Mouse (Mus musculus): Measurements from ENCODE around the gene Mphosph6. TPM values are rescaled to one million over a fixed set of nuclear protein-coding genes. Genes with fewer than 3 reads are reported as not detected.

The Mphosph6 gene
- polyA plus RNA-seq, 1 experiment from 2014 or later = 44.9 TPM

Other genes with a start within 250 kb of the Mphosph6 start
- gene Sdr42e1, start 128.3 kb downstream of the Mphosph6 start, polyA plus RNA-seq (2015; fragmentation: Nextera tagmentation; extraction: Ambion mirVana) = 1.1 and 1.5 TPM in 2 replicates
- 41.4 and 46.2 TPM in 2 replicates for gene Hsd17b2, start 100.0 kb downstream of the Mphosph6 start, polyA plus RNA-seq (2015; fragmentation: Nextera tagmentation; extraction: Ambion mirVana)

Data from liver, embryonic 13.5 days (tissue).